Mouse (Mus musculus) liver, embryonic 14.5 days (tissue): Measurements from ENCODE around the gene Smoc1.

ENCODE experiments used
- CTCF ChIP-seq: IDR thresholded peaks from 2 replicates; pipeline ENCODE4 v1.5.1; 2016; ENCODE audit warnings: antibody characterized with exemption, low read depth, control low read depth
- EP300 ChIP-seq: IDR thresholded peaks from 2 replicates; pipeline ENCODE4 v1.6.1; 2016; ENCODE audit warnings: antibody characterized with exemption, low read depth

- TF ChIP-seq CTCF (no peak), EP300 (no peak)
Observed at GRCm38 (mm10) chr12:81055811-81056210, 29.2 kb downstream of the Smoc1 start.
